In genomic region chr11:100202906-100203305, GRCm38 (mm10) we compare ENCODE assay signal across 24 mouse cellular contexts. TPM values are rescaled to one million over a fixed set of nuclear protein-coding genes. Genes with fewer than 3 reads are reported as not detected.
"Had no signal": no experiment of that assay in that cellular context is flagged by ENCODE, and none has a peak within 500 bp of the region (broad histone marks: within the 10 kb centered on the region; RNA-seq: fewer than 3 reads in every experiment).

No protein-coding gene starts in this region.

- H3K9ac ChIP-seq: lung, embryonic 15.5 days; midbrain, embryonic 13.5 days; midbrain, embryonic 15.5 days; neural tube, embryonic 13.5 days; neural tube, embryonic 15.5 days had no signal

- H3K27me3 ChIP-seq: lung, embryonic 15.5 days; midbrain, embryonic 13.5 days; midbrain, embryonic 15.5 days; neural tube, embryonic 13.5 days; neural tube, embryonic 15.5 days had no signal

- DNase-seq: lung, adult 2 months; right cerebral cortex, adult 18-20 months; right cerebral cortex, postnatal 25 days; right cerebral cortex, postnatal 4 days; spleen, adult 18-20 months; thymus, adult 18-20 months; thymus, postnatal 14 days; thymus, postnatal 36 days had no signal

- H3K4me2 ChIP-seq: lung, embryonic 15.5 days; midbrain, embryonic 11.5 days; midbrain, embryonic 13.5 days; midbrain, embryonic 15.5 days; neural tube, embryonic 13.5 days; neural tube, embryonic 15.5 days had no signal

- H3K4me3 ChIP-seq: lung, embryonic 15.5 days; megakaryocyte, embryonic 14.5 days; midbrain, embryonic 13.5 days; midbrain, embryonic 15.5 days; myocyte; neural tube, embryonic 13.5 days; neural tube, embryonic 15.5 days had no signal

- H3K4me1 ChIP-seq: lung, embryonic 15.5 days; midbrain, embryonic 13.5 days; midbrain, embryonic 15.5 days; neural tube, embryonic 13.5 days; neural tube, embryonic 15.5 days had no signal

- H3K27ac ChIP-seq: lung, embryonic 15.5 days; macrophage; midbrain, embryonic 13.5 days; midbrain, embryonic 15.5 days; neural tube, embryonic 13.5 days; neural tube, embryonic 15.5 days had no signal

- H3K36me3 ChIP-seq: lung, embryonic 15.5 days; midbrain, embryonic 13.5 days; midbrain, embryonic 15.5 days; neural tube, embryonic 13.5 days; neural tube, embryonic 15.5 days had no signal

- H3K9me3 ChIP-seq: lung, embryonic 15.5 days; megakaryocyte, embryonic 14.5 days; midbrain, embryonic 13.5 days; midbrain, embryonic 15.5 days; neural tube, embryonic 13.5 days; neural tube, embryonic 15.5 days had no signal

- ATAC-seq: midbrain, embryonic 13.5 days; midbrain, embryonic 15.5 days had no signal

RNA-seq across cellular contexts. Expression of gene Krt14, which starts 4.4 kb away (rescaled TPM):
- polyA plus RNA-seq: macrophage; small intestine, adult 2 months had no signal

RNA-seq across cellular contexts. Expression of gene Krt9, which starts 9.9 kb away (rescaled TPM):
- polyA plus RNA-seq: liver, embryonic 16.5 days; lung, adult 2 months; lung, embryonic 15.5 days; lung, postnatal 0 days; macrophage; midbrain, embryonic 11.5 days; midbrain, embryonic 13.5 days; midbrain, embryonic 15.5 days; midbrain, postnatal 0 days; myocyte; neural tube, embryonic 11.5 days; neural tube, embryonic 13.5 days; small intestine, adult 2 months; stomach, embryonic 14.5 days; stomach, embryonic 16.5 days had no signal

RNA-seq across cellular contexts. Expression of gene Krt16, which starts 45.8 kb away (rescaled TPM):
- polyA plus RNA-seq: liver, embryonic 16.5 days; lung, embryonic 15.5 days; lung, postnatal 0 days; macrophage; midbrain, embryonic 11.5 days; midbrain, embryonic 13.5 days; midbrain, embryonic 15.5 days; midbrain, postnatal 0 days; neural tube, embryonic 11.5 days; neural tube, embryonic 13.5 days; neural tube, embryonic 15.5 days; small intestine, adult 2 months had no signal

RNA-seq across cellular contexts. Expression of gene Krt19, which starts 54.4 kb away (rescaled TPM):
- polyA plus RNA-seq: macrophage had no signal

RNA-seq across cellular contexts. Expression of gene Krt17, which starts 57.9 kb away (rescaled TPM):
- polyA plus RNA-seq: macrophage; midbrain, embryonic 11.5 days; midbrain, embryonic 13.5 days; myocyte had no signal
